Mouse (Mus musculus) midbrain, postnatal 0 days (tissue): Measurements from ENCODE around the gene Klhdc8b. TPM values are rescaled to one million over a fixed set of nuclear protein-coding genes. Genes with fewer than 3 reads are reported as not detected.

Source experiments
- ATAC-seq: fragments of 200-750 bp; cut with Nextera tagmentation; 2 replicates; pipeline ENCODE4 v1.8.0; 2017; ENCODE audit warnings: moderate number of reproducible peaks, mild to moderate bottlenecking, moderate TSS enrichment, moderate library complexity; ENCODE audit not compliant: low FRiP score
- DNase-seq: peaks from one replicate; pipeline ENCODE4 v3.0.0-alpha.2; 2015; ENCODE audit warnings: low spot score
- H3K27ac ChIP-seq: fragments of 300-500 bp; sonication (generic); 2 replicates; pipeline ENCODE4 v1.5.1; 2014; ENCODE audit warnings: low read depth, mild to moderate bottlenecking, low read length, mixed read lengths
- H3K27me3 ChIP-seq: fragments of 300-500 bp; sonication (generic); 2 replicates; pipeline ENCODE4 v1.6.1; 2014; ENCODE audit warnings: low read length, control low read depth, mixed read lengths; ENCODE audit not compliant: insufficient read depth
- H3K36me3 ChIP-seq: fragments of 300-500 bp; sonication (generic); 2 replicates; pipeline ENCODE4 v1.6.1; 2014; ENCODE audit warnings: low read length, control low read depth, mixed read lengths; ENCODE audit not compliant: insufficient read depth
- H3K4me1 ChIP-seq: fragments of 300-500 bp; sonication (generic); 2 replicates; pipeline ENCODE4 v1.6.1; 2014; ENCODE audit warnings: mild to moderate bottlenecking, control low read depth, antibody characterized with exemption, low read length, mixed read lengths; ENCODE audit not compliant: insufficient read depth
- H3K4me2 ChIP-seq: fragments of 300-500 bp; sonication (generic); 2 replicates; pipeline ENCODE4 v1.6.1; 2014; ENCODE audit warnings: low read depth, mild to moderate bottlenecking, low read length, mixed read lengths; ENCODE audit not compliant: poor library complexity, severe bottlenecking
- H3K4me3 ChIP-seq: fragments of 300-500 bp; sonication (generic); 2 replicates; pipeline ENCODE4 v1.5.1; 2014; ENCODE audit warnings: low read depth, mild to moderate bottlenecking, low read length, moderate library complexity
- H3K9ac ChIP-seq: fragments of 300-500 bp; sonication (generic); replicated peaks from 2 replicates; pipeline ENCODE4 v1.6.1; 2014; ENCODE audit warnings: mild to moderate bottlenecking, low read length, moderate library complexity, mixed read lengths; ENCODE audit not compliant: poor library complexity, severe bottlenecking
- H3K9me3 ChIP-seq: fragments of 300-500 bp; sonication (generic); 2 replicates; pipeline ENCODE4 v1.6.1; 2016; ENCODE audit warnings: low read length, control low read depth
- CTCF ChIP-seq: IDR thresholded peaks from 2 replicates; pipeline ENCODE4 v1.5.1; 2016; ENCODE audit warnings: antibody characterized with exemption, mild to moderate bottlenecking
- WGBS: fragments of 180-500 bp; shearing (Covaris S2); extraction: QIAGEN DNeasy Blood & Tissue Kit; methylation state at CpG from one replicate; pipeline ENCODE4 v1.1.7; 2014; 5-methylcytosine and 5-hydroxymethylcytosine counted together
- polyA plus RNA-seq: library from polyadenylated mRNA; unstranded; fragments of >200 nt; fragmentation: Nextera tagmentation; extraction: Ambion mirVana; gene quantifications from 2 replicates; pipeline ENCODE4 v1.2.1, GENCODE M21; 2015
- total RNA-seq: library from RNA; depleted of rRNA; stranded (reverse); fragments of >200 nt; gene quantifications from 2 replicates; pipeline ENCODE4 v1.2.3, GENCODE M21; 2014

Gene Klhdc8b
- total and polyA plus RNA-seq, 2 experiments from 2014 or later = 56.1 to 86.3 TPM

GRCm38 (mm10) chr9:108412221-108412620, 49.2 kb downstream of the Klhdc8b start:
- H3K4me1 ChIP-seq = no peaks in the 10 kb centered on the region
- DNase-seq (no peak), ATAC-seq (no peak)
- H3K4me2 ChIP-seq = no peak overlapping the region
- H3K4me3 ChIP-seq = no peak overlapping the region
- no peak overlapping the region for H3K9ac ChIP-seq
- no peaks in the 10 kb centered on the region for H3K36me3 ChIP-seq
- no peaks in the 10 kb centered on the region for H3K27me3 ChIP-seq
- H3K27ac ChIP-seq = no peak overlapping the region
- WGBS = 90% methylated on average over 1 of the region's 1 CpGs
- no peaks in the 10 kb centered on the region for H3K9me3 ChIP-seq
- TF ChIP-seq CTCF = peak; percentile 57

- Histone ChIP-seq H3K36me3 (no peaks in the 10 kb centered on the region), H3K27ac (no peak overlapping the region), H3K4me1 (no peaks in the 10 kb centered on the region), H3K9ac (no peak overlapping the region), H3K27me3 (no peaks in the 10 kb centered on the region), H3K9me3 (no peaks in the 10 kb centered on the region), H3K4me2 (no peak overlapping the region), H3K4me3 (no peak overlapping the region)
- DNase-seq (no peak), ATAC-seq (no peak)
- no peak for TF ChIP-seq CTCF
- WGBS = 70% methylated on average over 9 of the region's 9 CpGs
These were observed 49.9 kb downstream of the Klhdc8b start for GRCm38 (mm10) chr9:108411381-108411942.

DNA sequence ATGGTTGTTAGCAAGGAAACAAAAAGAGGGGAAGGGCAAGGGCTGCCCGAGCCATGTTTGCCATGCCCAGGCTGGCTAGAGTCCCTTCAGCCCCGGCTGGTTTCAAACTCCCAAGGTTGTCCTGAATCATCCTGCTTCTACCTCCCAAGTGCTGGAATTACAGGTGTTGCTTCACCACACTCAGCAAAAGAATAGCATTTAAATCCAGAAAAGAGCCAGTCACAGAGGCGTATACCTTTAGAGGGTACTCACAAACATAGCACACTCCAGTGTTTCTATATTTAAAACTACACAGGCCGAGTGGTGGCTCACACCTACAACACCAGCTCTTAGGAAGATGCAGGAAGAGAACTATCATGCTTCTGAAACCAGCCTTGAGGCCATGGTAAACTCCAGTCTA, 51.8 kb downstream of the Klhdc8b start:
- no peak overlapping the region for H3K4me3 ChIP-seq
- H3K9me3 ChIP-seq = no peaks in the 10 kb centered on the region
- no peak overlapping the region for H3K9ac ChIP-seq
- no peak for TF ChIP-seq CTCF
- no peak overlapping the region for H3K27ac ChIP-seq
- WGBS = 95% methylated on average over 4 of the region's 4 CpGs
- no peaks in the 10 kb centered on the region for H3K4me1 ChIP-seq
- ATAC-seq (no peak), DNase-seq (no peak)
- no peaks in the 10 kb centered on the region for H3K36me3 ChIP-seq
- H3K27me3 ChIP-seq = no peaks in the 10 kb centered on the region
- H3K4me2 ChIP-seq = no peak overlapping the region

- Histone ChIP-seq H3K4me3 (no peak overlapping the region), H3K9me3 (no peaks in the 10 kb centered on the region), H3K27ac (no peak overlapping the region), H3K36me3 (no peaks in the 10 kb centered on the region), H3K27me3 (no peaks in the 10 kb centered on the region), H3K4me2 (no peak overlapping the region), H3K9ac (no peak overlapping the region), H3K4me1 (no peaks in the 10 kb centered on the region; the same call in 1 of the 2 replicates)
- no peak for TF ChIP-seq CTCF
- DNase-seq = no peak
- 82% methylated on average over 8 of the region's 8 CpGs for WGBS
- ATAC-seq = no peak
These were observed 56.9 kb downstream of the Klhdc8b start for GRCm38 (mm10) chr9:108404451-108404850.

DNA sequence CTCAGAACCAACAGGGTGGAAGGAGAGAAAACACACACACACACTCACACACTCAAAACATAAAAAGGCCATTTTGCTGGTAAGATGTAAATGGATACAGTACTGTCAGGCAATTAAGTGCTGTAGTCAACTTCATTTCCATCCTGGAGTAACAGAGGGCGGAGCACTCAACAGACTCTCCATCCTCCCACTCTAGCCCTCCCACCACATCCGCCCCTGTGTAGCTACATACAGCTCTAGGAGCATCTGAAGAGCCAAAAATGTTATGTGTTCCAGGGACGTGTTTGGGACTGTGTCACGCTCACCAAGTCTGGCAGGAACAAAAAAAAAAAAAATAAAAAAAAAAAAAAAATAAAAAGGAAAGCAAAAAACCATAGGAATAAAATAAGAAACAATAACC, 58.3 kb downstream of the Klhdc8b start:
- Histone ChIP-seq H3K4me2 (no peak overlapping the region), H3K36me3 (no peaks in the 10 kb centered on the region), H3K27ac (no peak overlapping the region), H3K9ac (no peak overlapping the region), H3K4me1 (no peaks in the 10 kb centered on the region; the same call in 1 of the 2 replicates), H3K4me3 (no peak overlapping the region), H3K9me3 (no peaks in the 10 kb centered on the region), H3K27me3 (no peaks in the 10 kb centered on the region)
- DNase-seq (no peak), ATAC-seq (no peak)
- WGBS = 90% methylated on average over 4 of the region's 4 CpGs
- no peak for TF ChIP-seq CTCF

- no peak overlapping the region for H3K4me3 ChIP-seq
- no peaks in the 10 kb centered on the region for H3K9me3 ChIP-seq
- H3K27ac ChIP-seq = peak overlapping the region; percentile 67
- 30% methylated on average over 7 of the region's 7 CpGs for WGBS
- ATAC-seq (no peak), DNase-seq (peak; percentile 61)
- H3K36me3 ChIP-seq = 0 out of 2 replicates have a peak, but pooled peaks cover 3% of the 10 kb centered on the region
- H3K9ac ChIP-seq = no peak overlapping the region
- no peaks in the 10 kb centered on the region for H3K27me3 ChIP-seq
- no peak overlapping the region for H3K4me2 ChIP-seq
- TF ChIP-seq CTCF = no peak
- no peaks in the 10 kb centered on the region; the same call in 1 of the 2 replicates for H3K4me1 ChIP-seq
These were observed 60.0 kb downstream of the Klhdc8b start for GRCm38 (mm10) chr9:108401186-108401960.
